Mouse (Mus musculus): ENCODE results near the gene Ang6. TPM values are rescaled to one million over a fixed set of nuclear protein-coding genes. Genes with fewer than 3 reads are reported as not detected.
"Not testable (repeated sequence)": the region's sequence is repeated elsewhere in the genome, so short reads cannot be mapped to it uniquely, and the experiment has no call there.

Ang6 gene
- not detected for polyA plus RNA-seq (2017; shearing (Covaris generic))

DNA sequence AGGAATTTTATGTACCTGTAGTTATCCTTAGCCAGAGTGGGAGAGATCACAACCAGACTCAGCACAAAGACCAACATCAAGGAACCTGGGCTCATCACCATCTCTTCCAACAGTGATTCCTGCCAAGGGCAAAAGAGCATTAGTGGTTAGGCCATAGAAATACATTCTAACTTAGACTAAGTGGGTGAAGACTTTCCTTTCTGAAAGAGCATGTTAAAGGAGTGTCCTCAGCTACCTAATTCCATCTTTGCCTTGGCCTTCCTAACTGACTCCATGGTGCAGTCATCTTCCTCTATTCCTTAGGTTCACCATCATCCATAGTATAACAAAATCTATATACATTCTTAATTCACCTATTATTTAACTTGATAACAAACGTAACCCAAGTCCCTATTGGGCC, at the start of gene Ang6:
Gene Ang6 (minus strand): TSS at position 101 of the 400 bp plus-strand sequence.
- no peak for ATAC-seq

DNA sequence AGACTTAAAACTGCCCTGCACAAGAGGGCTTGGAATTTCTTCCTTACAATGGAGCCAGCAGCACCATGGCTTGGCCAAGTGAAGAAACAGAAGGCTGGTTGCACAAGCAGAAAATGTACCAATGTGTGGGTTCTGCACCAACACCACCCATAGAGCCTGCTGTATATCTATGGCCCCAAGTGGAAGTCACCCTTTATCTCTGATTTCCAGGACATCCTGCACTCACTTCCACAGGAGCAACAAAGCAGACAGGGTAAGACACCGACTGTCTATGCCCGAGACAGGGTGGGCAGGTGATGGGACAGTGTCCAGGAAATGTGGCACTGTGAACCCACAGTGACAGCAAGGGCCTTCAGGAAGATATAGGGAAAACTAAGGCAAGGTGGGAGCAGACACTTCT, 44.5 kb upstream of the Ang6 start:
- not testable (repeated sequence) for ATAC-seq

DNA sequence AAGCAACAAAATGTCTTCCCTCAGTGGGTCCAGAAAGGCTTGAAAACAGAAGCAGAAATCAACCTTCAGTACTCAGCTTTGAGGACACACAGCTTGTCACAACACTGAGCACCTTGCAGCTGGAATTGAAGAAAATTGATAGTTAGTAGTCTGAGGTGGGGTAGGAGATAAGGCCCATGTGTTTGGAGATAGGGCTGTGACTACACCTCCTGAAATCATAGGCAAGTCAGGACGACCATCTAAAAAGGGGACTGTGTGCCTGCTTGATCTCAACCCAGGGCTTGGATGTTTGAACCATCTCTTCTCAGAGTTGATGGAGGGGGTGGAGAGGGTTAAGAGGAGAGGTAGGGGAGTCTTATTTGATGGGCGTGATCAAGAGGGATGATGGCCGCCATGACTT, 29.8 kb upstream of the Ang6 start:
- ATAC-seq = not testable (repeated sequence)

DNA sequence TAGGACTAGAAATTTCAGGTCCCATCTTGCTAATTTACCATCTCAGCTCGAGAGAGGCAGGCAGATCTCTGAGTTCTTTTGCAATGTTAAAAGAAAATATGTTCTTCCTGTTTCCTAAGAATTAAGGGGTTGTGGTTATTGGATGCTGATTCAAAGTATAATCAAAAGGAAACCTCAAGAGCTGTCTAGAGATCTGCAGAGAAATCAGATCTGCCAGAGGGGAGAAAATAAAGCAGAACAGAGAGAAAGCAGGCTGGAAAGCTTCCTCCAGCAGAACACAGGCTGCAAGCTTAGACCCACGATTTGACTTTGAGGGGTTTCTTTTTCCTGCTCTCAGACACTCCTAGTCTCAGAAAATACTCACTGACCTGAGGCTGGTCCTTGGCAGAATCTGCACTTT, 7.6 kb upstream of the Ang6 start:
- ATAC-seq = not testable (repeated sequence)

DNA sequence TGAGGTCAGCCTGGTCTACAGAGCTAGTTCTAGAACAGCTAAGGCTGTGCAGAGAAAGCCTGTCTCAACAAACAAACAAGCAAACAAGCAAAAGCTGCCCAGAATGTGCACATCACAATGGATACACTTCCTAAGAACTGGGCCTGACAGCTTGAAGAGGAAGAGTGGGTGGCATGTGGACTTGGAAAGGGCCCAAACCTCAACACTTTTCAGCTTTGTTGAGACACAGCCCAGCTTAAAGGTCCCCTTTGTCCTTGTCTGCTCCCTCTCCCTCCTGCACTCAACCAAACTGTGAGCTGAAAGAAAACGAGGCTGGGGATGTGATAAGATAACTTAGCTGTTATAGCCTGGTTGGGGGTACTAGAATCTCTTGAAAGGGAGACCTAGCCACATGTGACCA, 6.0 kb upstream of the Ang6 start:
- ATAC-seq = not testable (repeated sequence)

DNA sequence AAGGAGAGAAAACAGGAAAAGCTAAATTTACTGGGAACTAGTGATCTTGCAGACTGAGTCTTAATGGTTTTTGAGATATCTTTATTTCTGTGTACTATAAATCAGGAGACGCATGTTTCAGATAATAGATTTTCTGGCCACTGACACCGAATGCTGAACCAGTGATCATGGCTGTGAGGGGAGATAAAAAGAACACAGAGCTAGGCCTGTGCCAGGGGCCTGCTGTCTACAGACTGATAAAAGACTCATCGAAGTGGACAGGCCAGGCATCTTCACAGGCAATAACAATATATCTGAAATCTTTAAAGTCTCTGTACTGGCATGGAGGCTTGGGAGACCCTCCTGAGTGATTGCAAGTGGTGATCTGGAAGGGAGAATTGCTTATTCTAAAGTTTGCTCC, 469 bp downstream of the Ang6 start:
- ATAC-seq = no peak

DNA sequence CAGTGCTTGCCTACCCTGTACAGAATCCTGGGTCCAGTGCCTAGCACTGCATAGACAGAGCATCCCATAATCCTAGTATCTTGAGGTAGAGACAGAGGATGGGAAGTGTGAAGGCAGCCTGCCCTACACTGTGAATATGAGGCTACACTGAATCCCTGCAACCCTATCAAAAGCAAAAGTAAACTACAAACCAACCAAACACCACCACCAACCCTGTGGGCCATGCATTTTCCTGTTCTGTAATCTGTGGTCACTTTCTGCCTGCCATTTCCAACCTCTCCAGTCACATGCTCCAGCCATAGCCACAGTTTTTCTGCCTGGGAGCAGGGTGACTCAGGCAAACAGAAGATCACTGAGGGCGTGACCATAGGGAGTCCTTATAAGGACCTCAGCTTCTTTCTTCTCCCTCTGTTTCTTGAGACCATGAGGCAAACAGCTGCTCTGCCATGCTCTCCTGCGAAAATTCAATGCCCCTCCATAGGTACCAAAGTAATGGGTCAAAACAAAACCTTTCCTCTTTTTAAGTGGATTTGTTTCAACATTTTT, 3.5 kb downstream of the Ang6 start:
- not testable (repeated sequence) for ATAC-seq

DNA sequence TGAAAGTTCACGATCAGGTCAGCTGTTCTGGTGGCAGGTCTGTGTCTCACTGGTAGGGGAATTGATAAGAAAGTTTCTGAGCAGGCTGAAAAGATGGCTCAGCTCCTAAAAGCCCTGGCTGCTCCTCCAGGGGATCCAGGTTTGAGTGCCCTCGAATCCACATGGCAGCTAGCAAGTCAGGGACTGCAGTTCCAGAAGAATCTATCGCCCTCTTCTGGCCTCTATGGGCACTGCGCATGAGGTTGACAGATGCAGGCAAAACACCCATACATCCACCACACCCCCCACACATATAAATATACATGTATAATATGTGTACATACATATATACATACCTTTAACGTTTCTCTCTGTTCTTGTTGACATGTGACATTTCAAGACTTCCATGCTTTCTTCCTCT, 14.7 kb downstream of the Ang6 start:
- not testable (repeated sequence) for ATAC-seq

DNA sequence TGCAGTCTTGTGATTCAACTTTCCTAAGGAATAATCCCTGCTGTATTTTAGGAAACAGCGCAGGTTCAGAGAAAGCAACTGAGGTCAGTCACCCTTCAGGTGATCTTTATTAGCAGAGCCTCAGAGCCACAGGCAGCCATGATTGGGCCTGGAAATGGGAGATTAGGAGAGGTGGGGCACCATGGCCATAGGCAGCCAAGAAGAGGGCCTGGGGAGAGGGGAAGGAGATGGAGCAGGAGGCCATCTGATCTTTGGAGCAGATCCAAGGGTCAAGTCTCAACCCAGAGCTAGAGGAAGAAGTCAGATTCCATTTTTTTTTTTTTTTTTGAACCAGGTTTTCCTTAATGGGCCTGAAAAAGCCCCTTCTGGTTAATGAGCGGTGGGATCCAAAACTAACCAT, 15.9 kb downstream of the Ang6 start:
- ATAC-seq = no peak

DNA sequence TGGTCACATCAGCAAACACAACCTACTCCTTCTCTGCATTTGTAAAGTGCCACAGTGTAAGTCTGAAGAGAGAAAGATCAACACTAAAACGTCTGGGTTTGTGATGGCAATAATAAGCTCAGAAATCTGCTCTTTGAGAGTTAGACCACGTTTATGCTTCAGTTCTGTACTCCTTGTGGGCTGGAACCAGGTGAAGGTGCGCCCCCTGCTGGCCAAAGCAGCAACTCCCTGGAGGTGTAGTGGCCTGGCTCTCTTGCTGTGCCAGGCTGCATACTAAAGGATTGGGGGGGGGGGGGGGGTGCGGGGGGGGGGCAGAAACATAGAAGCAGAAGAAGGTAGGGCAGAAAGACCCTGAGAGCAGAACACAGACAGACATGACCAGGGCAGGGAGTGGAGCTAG, 18.2 kb downstream of the Ang6 start:
- ATAC-seq = no peak

DNA sequence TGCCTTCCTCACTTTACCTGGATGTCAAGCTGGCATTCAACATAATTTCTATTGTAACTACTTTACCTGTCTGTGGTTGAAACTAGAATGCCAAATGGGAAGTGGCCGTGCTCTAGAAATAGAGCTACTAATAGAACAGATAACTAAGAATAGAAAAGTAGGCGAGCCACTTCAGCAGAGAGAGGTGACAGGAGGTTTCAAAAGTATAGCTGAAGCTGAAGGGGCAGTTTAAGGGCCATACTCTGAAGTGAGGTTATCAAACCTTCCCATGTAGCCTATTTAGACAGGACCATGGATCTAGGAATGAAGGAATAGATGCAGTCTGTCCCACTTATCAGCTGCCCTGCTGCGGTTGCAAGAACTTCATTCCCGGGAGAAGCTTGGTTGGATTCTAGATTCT, 18.6 kb downstream of the Ang6 start:
- no peak for ATAC-seq

DNA sequence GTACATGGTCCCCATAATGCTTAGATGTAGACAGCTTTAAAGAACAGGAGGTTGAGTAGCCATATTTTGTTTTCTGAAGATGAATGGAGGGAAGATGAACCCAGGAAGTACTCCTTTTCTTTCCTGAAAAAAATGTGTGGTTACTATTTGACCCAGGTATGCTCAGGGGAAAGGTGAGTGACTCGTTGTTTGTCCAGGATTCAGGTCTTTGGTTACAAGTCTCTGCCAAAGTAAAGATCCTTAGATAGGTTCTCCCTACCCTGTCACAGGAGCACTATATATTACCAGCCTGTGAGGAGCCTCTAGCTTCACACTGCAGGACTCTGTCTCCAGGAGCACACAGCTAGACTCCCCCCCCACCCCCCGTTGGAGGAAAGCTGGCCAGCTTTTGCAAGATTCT, 45.3 kb downstream of the Ang6 start, which contains the start of gene Ang5:
Gene Ang5 (plus strand): TSS at position 301 of the 400 bp plus-strand sequence.
- ATAC-seq = not testable (repeated sequence)

DNA sequence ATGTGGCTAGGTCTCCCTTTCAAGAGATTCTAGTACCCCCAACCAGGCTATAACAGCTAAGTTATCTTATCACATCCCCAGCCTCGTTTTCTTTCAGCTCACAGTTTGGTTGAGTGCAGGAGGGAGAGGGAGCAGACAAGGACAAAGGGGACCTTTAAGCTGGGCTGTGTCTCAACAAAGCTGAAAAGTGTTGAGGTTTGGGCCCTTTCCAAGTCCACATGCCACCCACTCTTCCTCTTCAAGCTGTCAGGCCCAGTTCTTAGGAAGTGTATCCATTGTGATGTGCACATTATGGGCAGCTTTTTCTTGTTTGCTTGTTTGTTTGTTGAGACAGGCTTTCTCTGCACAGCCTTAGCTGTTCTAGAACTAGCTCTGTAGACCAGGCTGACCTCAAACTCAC, 47.0 kb downstream of the Ang6 start:
- not testable (repeated sequence) for ATAC-seq

DNA sequence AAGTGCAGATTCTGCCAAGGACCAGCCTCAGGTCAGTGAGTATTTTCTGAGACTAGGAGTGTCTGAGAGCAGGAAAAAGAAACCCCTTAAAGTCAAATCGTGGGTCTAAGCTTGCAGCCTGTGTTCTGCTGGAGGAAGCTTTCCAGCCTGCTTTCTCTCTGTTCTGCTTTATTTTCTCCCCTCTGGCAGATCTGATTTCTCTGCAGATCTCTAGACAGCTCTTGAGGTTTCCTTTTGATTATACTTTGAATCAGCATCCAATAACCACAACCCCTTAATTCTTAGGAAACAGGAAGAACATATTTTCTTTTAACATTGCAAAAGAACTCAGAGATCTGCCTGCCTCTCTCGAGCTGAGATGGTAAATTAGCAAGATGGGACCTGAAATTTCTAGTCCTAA, 48.7 kb downstream of the Ang6 start:
- not testable (repeated sequence) for ATAC-seq

Other genes with a start within 250 kb of the Ang6 start
- not detected for gene Gm8180, start 217.5 kb downstream of the Ang6 start, polyA plus RNA-seq (2017; shearing (Covaris generic))
- gene Ear1, start 126.8 kb downstream of the Ang6 start, polyA plus RNA-seq (2017; shearing (Covaris generic)) = not detected
- not detected for gene Ear10, start 78.7 kb downstream of the Ang6 start, polyA plus RNA-seq (2017; shearing (Covaris generic))
- gene Gm8113, start 76.9 kb downstream of the Ang6 start, polyA plus RNA-seq (2017; shearing (Covaris generic)) = not detected
- gene Ang5, start 45.2 kb downstream of the Ang6 start, polyA plus RNA-seq (2017; shearing (Covaris generic)) = not detected
- under 1 TPM in 1 of 3 experiments, not detected in 2; 0.85 TPM for gene Ear2, start 100.4 kb upstream of the Ang6 start, polyA plus RNA-seq (2017; shearing (Covaris generic))
- not detected for gene Gm3327, start 121.6 kb upstream of the Ang6 start, polyA plus RNA-seq (2017; shearing (Covaris generic))
- not detected for gene Gm8212, start 195.4 kb upstream of the Ang6 start, polyA plus RNA-seq (2017; shearing (Covaris generic))
- gene 4930503E14Rik, start 211.0 kb upstream of the Ang6 start, polyA plus RNA-seq (2017; shearing (Covaris generic)) = not detected

Data from inflammation-experienced regulatory T-cells, adult 6 months (primary cell).